Mouse (Mus musculus) heart, adult 2 months (tissue): ENCODE data around the gene Fosl2.

ENCODE experiments used
- CTCF ChIP-seq: fragments of 200-600 bp; IDR thresholded peaks from 2 replicates; pipeline ENCODE4 v1.8.1; 2022; ENCODE audit warnings: antibody characterized with exemption, mild to moderate bottlenecking, moderate library complexity
- POLR2A ChIP-seq: fragments of 200-500 bp; IDR thresholded peaks from 2 replicates; pipeline ENCODE4 v1.6.1; 2011; ENCODE audit warnings: mild to moderate bottlenecking, low read depth, low read length, control low read depth; ENCODE audit not compliant: insufficient read depth

GRCm38 (mm10) chr5:32182885-32183629 is 47.5 kb downstream of the Fosl2 start:
- TF ChIP-seq CTCF (no peak), POLR2A (no peak)
